Mouse (Mus musculus) heart, adult 2 months (tissue): Measurements from ENCODE around the gene Cgnl1.

Experiments
- CTCF ChIP-seq: fragments of 200-600 bp; IDR thresholded peaks from 2 replicates; pipeline ENCODE4 v1.8.1; 2022; ENCODE audit warnings: antibody characterized with exemption, mild to moderate bottlenecking, moderate library complexity
- EP300 ChIP-seq: fragments of 200-500 bp; IDR thresholded peaks from 2 replicates; pipeline ENCODE4 v1.6.1; 2011; ENCODE audit warnings: low read depth, low read length, control low read depth; ENCODE audit not compliant: insufficient read depth
- POLR2A ChIP-seq: fragments of 200-500 bp; IDR thresholded peaks from 2 replicates; pipeline ENCODE4 v1.6.1; 2011; ENCODE audit warnings: mild to moderate bottlenecking, low read depth, low read length, control low read depth; ENCODE audit not compliant: insufficient read depth

GRCm38 (mm10) chr9:71642270-71642669 is 129.1 kb downstream of the Cgnl1 start:
- peak; percentile 34 for TF ChIP-seq CTCF
- no peak for TF ChIP-seq EP300
- TF ChIP-seq POLR2A = no peak
